Mouse (Mus musculus): ENCODE data around the gene Rsad1.

The Rsad1 gene

GRCm38 (mm10) chr11:94547271-94547670 is 1.8 kb downstream of the Rsad1 start:
- no peak for DNase-seq

- no peak for DNase-seq
Observed at GRCm38 (mm10) chr11:94546381-94546780, 2.7 kb downstream of the Rsad1 start.

DNA sequence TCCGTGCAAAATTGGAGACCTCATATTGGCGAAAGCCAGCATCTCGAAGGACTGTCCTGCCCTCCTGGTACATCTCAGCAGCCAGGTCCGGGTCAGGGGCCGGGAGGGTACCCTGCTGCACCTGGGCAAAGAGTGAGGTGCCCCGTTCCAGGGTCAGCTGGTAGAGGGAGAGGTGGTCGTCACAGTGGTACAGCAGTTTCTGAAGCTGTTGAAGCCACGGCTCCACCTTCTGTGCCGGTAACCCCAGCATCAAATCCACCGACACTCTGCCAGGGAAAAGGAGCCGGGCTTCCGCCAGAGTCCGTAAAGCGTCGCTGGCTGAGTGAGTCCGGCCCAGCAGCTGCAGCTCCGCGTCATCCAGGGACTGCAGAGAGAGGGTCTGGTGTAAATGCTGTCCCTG is 4.6 kb downstream of the Rsad1 start:
- DNase-seq: no peak

GRCm38 (mm10) chr11:94543932-94544331 is 5.1 kb downstream of the Rsad1 start:
- peak; percentile 94 for DNase-seq

DNA sequence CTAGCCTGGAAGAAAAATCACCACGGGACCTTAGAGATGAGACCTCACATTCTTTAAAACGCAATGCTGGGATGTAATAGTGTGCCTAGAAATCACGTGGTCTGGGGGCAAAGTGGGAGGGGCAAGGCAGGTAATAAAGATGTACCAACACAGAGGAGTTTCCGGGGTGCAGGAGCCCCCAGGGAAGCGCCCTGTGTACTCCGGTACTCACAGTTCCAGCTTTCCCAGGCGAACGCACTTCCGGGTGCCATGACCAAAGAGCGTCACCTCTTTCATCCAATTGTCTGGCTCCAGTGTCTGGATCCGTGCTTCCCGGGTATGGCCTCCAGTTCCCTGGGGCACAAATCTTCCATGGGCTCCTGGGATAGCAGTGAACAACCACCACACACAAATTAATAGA is 5.7 kb downstream of the Rsad1 start:
- no peak for DNase-seq

GRCm38 (mm10) chr11:94542400-94542799 is 6.7 kb downstream of the Rsad1 start:
- DNase-seq: no peak

- DNase-seq: no peak
Observed at GRCm38 (mm10) chr11:94539761-94540160, 9.3 kb downstream of the Rsad1 start.

GRCm38 (mm10) chr11:94538733-94539292 is 10.2 kb downstream of the Rsad1 start:
- no peak for DNase-seq

DNA sequence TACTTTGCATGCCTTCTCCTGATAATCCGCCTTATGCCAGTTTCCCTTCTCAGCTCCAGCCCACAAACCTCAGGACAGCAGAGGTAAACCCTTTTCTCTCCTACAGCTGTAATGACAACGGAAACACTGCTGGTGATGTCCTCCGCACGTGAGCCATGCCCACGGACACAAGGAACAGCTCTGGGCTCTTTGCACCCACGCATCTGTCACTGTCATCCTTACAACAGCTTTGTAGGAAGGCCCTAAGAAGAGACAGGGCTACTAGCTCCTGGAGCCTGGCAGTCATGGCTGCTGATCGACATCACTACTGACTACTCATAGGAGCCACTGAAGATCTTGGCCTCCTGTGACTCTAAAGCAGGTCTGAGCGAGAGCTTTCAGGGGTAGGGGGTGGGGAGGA is 15.9 kb downstream of the Rsad1 start:
- no peak for DNase-seq

- no peak for DNase-seq
Observed at GRCm38 (mm10) chr11:94528879-94529278, 20.2 kb downstream of the Rsad1 start.

DNA sequence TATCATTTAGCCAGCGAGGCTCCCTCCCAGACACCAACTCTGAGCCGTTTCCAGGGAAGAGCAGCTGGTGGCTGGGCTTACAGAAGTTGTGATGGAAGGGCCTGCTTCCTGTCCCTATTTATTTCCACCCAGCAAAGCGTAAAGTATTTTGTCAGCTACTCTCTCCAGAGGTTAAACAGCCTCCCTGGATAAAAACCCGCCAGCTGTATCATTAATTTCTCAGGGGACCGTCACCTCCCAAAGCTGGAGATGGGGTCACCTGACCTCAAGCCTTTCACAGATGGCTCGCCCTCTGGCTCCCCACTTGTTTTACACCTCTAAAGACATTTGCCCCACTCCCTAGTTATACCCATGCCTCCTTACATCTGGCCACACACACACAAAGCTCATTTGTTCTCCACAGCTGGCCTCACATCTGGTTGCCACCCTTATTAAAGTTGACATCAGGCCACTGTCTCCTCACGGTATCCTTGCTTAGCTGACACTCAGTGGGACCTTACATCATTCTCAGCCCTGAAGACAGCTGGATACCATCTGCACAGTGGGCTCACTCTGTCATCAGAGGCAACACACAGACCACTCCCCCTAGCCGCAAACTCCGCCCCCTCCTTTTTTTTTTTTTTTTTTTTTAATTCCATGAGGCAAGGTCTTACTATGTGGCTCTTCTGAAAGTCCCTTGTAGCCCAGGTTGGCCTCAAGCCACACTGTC is 22.7 kb downstream of the Rsad1 start:
- DNase-seq: no peak

GRCm38 (mm10) chr11:94521219-94521843 is 27.7 kb downstream of the Rsad1 start, which contains the start of gene Mycbpap:
Mycbpap (minus strand) TSS chr11:94521742.
- peak; percentile 62 for DNase-seq

DNA sequence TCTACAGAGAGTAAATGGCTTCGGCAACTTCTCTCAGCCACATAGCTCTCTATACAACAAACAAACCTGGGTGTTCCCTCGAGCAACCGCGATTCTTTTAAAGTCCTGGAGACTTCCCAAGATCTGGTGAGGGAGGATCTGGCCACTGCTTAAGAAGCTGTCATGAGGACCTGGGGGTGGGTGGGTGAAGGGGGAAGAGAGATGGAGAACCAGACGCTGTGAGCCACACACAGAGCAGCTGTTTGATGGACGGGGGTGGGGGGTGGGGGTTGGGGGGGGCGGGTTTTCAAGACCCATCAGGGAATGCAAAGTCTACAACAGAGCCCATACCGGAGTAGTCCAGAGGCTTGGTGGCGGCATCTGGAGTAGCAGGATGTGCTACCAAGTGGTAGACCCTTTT is 35.6 kb downstream of the Rsad1 start:
- DNase-seq: no peak

- no peak for DNase-seq
Observed at GRCm38 (mm10) chr11:94508976-94509375, 40.1 kb downstream of the Rsad1 start.

DNA sequence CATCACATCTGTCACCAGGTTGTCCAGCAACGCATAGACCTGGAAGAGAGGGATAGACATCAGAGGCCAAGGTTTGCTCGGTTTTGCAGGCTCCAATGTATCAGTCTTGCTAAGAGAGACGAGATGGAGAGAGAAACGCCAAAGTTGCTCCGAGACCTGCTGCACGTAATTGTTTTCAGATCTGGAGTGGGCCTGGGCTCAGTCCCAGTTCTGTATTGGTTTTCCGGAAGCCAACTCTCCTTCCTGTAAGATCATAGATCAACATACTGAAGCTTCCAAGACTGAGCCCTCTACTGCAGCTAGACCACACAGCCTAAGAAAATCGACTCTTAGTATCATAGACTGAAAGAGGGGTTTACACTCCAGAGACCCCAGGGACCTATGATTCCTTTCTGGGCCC is 47.6 kb downstream of the Rsad1 start:
- DNase-seq: no peak

- no peak for DNase-seq
Observed at GRCm38 (mm10) chr11:94500362-94500761, 48.7 kb downstream of the Rsad1 start.

- DNase-seq: no peak
Observed at GRCm38 (mm10) chr11:94499661-94500152, 49.3 kb downstream of the Rsad1 start, which contains the start of gene Epn3. Epn3 (minus strand) TSS chr11:94499974.

GRCm38 (mm10) chr11:94499035-94499434 is 50.0 kb downstream of the Rsad1 start:
- no peak for DNase-seq

GRCm38 (mm10) chr11:94498093-94498996 is 50.7 kb downstream of the Rsad1 start:
- DNase-seq: peak; percentile 53

DNA sequence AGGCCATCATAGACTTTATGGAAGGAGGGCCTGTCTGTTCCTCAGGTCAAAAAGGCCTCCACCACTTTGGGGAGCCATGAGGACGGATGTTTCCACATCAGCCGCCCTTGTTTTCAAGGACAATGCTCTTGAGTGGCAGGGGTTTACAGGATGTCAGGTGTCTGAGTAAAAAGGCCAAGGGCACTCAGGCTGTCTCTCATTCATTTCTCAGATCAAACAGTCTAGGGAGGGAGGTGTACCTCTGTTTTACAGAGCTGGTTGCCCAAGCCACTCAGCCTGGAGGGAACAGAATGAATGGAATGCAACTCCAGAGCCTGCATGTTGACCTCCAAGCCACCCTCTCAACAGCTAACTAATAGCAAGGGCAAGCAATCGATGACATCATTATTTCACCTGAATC is 53.6 kb downstream of the Rsad1 start:
- no peak for DNase-seq

GRCm38 (mm10) chr11:94491749-94492099 is 57.3 kb downstream of the Rsad1 start:
- DNase-seq: no peak

- peak; percentile 73 for DNase-seq
Observed at GRCm38 (mm10) chr11:94491035-94491748, 57.9 kb downstream of the Rsad1 start.
